Mouse (Mus musculus) hindbrain, postnatal 0 days (tissue): ENCODE measurements around the gene Svip. TPM values are rescaled to one million over a fixed set of nuclear protein-coding genes. Genes with fewer than 3 reads are reported as not detected.

Experiments used
- ATAC-seq: fragments of 200-750 bp; cut with Nextera tagmentation; 2 replicates; pipeline ENCODE4 v1.8.0; 2017; ENCODE audit warnings: mild to moderate bottlenecking, moderate TSS enrichment, moderate library complexity
- DNase-seq: peaks from one replicate; pipeline ENCODE4 v3.0.0-alpha.2; 2015; ENCODE audit warnings: low spot score
- H3K27ac ChIP-seq: fragments of 300-500 bp; sonication (generic); 2 replicates; pipeline ENCODE4 v1.5.1; 2014; ENCODE audit warnings: mild to moderate bottlenecking
- H3K27me3 ChIP-seq: fragments of 300-500 bp; sonication (generic); 2 replicates; pipeline ENCODE4 v1.6.1; 2014; ENCODE audit warnings: low read length, mixed read lengths; ENCODE audit not compliant: insufficient read depth
- H3K36me3 ChIP-seq: fragments of 300-500 bp; sonication (generic); 2 replicates; pipeline ENCODE4 v1.6.1; 2014; ENCODE audit warnings: low read length, mixed read lengths; ENCODE audit not compliant: insufficient read depth
- H3K4me1 ChIP-seq: fragments of 300-500 bp; sonication (generic); 2 replicates; pipeline ENCODE4 v1.6.1; 2014; ENCODE audit warnings: antibody characterized with exemption, low read length, mixed read lengths; ENCODE audit not compliant: insufficient read depth
- H3K4me2 ChIP-seq: fragments of 300-500 bp; sonication (generic); 2 replicates; pipeline ENCODE4 v1.6.1; 2014; ENCODE audit warnings: low read depth, mild to moderate bottlenecking, low read length, moderate library complexity, mixed read lengths
- H3K4me3 ChIP-seq: fragments of 300-500 bp; sonication (generic); 2 replicates; pipeline ENCODE4 v1.5.1; 2014; ENCODE audit warnings: low read length
- H3K9ac ChIP-seq: fragments of 300-500 bp; sonication (generic); replicated peaks from 2 replicates; pipeline ENCODE4 v1.6.1; 2014; ENCODE audit warnings: mild to moderate bottlenecking, low read length, moderate library complexity, mixed read lengths
- H3K9me3 ChIP-seq: fragments of 300-500 bp; sonication (generic); 2 replicates; pipeline ENCODE4 v1.6.1; 2016; ENCODE audit warnings: low read length, mixed read lengths
- CTCF ChIP-seq: IDR thresholded peaks from 2 replicates; pipeline ENCODE4 v1.5.1; 2016; ENCODE audit warnings: antibody characterized with exemption, control low read depth, low read depth
- WGBS: fragments of 180-500 bp; shearing (Covaris S2); extraction: QIAGEN DNeasy Blood & Tissue Kit; methylation state at CpG from one replicate; pipeline ENCODE4 v1.1.7; 2014; 5-methylcytosine and 5-hydroxymethylcytosine counted together
- polyA plus RNA-seq: library from polyadenylated mRNA; unstranded; fragments of >200 nt; fragmentation: Nextera tagmentation; extraction: Ambion mirVana; gene quantifications from 2 replicates; pipeline ENCODE4 v1.2.1, GENCODE M21; 2015
- total RNA-seq: library from RNA; depleted of rRNA; stranded (reverse); fragments of >200 nt; gene quantifications from 2 replicates; pipeline ENCODE4 v1.2.3, GENCODE M21; 2014

Svip gene
- total and polyA plus RNA-seq, 2 experiments from 2014 or later = 15.0 to 18.3 TPM

GRCm38 (mm10) chr7:52013457-52013856 is 7.6 kb upstream of the Svip start:
- ATAC-seq (no peak), DNase-seq (no peak)
- TF ChIP-seq CTCF = no peak
- 78% methylated on average over 7 of the region's 7 CpGs for WGBS
- Histone ChIP-seq H3K9ac (no peak overlapping the region), H3K4me1 (no peaks in the 10 kb centered on the region), H3K27me3 (0 out of 2 replicates have a peak, but pooled peaks cover 3% of the 10 kb centered on the region), H3K36me3 (no peaks in the 10 kb centered on the region), H3K9me3 (no peaks in the 10 kb centered on the region), H3K4me3 (no peak overlapping the region), H3K27ac (no peak overlapping the region), H3K4me2 (no peak overlapping the region)

GRCm38 (mm10) chr7:52007138-52007537 is 1.3 kb upstream of the Svip start:
- WGBS = 92% methylated on average over 2 of the region's 2 CpGs
- H3K9me3 ChIP-seq = no peaks in the 10 kb centered on the region
- H3K9ac ChIP-seq = no peak overlapping the region
- no peak for ATAC-seq
- 0 out of 2 replicates have a peak, but pooled peaks cover 3% of the 10 kb centered on the region for H3K27me3 ChIP-seq
- H3K27ac ChIP-seq = no peak overlapping the region
- no peaks in the 10 kb centered on the region for H3K4me1 ChIP-seq
- no peak overlapping the region for H3K4me3 ChIP-seq
- no peak for TF ChIP-seq CTCF
- no peak overlapping the region for H3K4me2 ChIP-seq
- H3K36me3 ChIP-seq = no peaks in the 10 kb centered on the region
- no peak for DNase-seq

GRCm38 (mm10) chr7:52006296-52006630 is 445 bp upstream of the Svip start:
- ATAC-seq = peak; percentile 86

GRCm38 (mm10) chr7:51991020-51991419 is 14.8 kb downstream of the Svip start:
- WGBS = 87% methylated on average over 3 of the region's 3 CpGs
- no peak overlapping the region for H3K27ac ChIP-seq
- H3K4me1 ChIP-seq = no peaks in the 10 kb centered on the region
- ATAC-seq = no peak
- no peaks in the 10 kb centered on the region for H3K9me3 ChIP-seq
- TF ChIP-seq CTCF = no peak
- H3K36me3 ChIP-seq = no peaks in the 10 kb centered on the region
- H3K27me3 ChIP-seq = no peaks in the 10 kb centered on the region
- H3K9ac ChIP-seq = no peak overlapping the region
- no peak for DNase-seq
- no peak overlapping the region for H3K4me3 ChIP-seq
- no peak overlapping the region for H3K4me2 ChIP-seq

More at GRCm38 (mm10) chr7:52006296-52006630, 445 bp upstream of the Svip start:
- 0 out of 2 replicates have a peak, but pooled peaks cover 3% of the 10 kb centered on the region for H3K27me3 ChIP-seq
- H3K4me1 ChIP-seq = no peaks in the 10 kb centered on the region
- H3K4me3 ChIP-seq = peak overlapping the region; percentile 65
- H3K36me3 ChIP-seq = no peaks in the 10 kb centered on the region
- peak overlapping the region; percentile 69; the same call in 1 of the 2 replicates for H3K9ac ChIP-seq
- DNase-seq = no peak
- 1% methylated on average over 9 of the region's 9 CpGs for whole genome bisulfite sequencing
- TF ChIP-seq CTCF = no peak
- H3K27ac ChIP-seq = peak overlapping the region; percentile 77; the same call in 1 of the 2 replicates
- no peaks in the 10 kb centered on the region for H3K9me3 ChIP-seq
- peak overlapping the region; percentile 57 for H3K4me2 ChIP-seq

- no peak for DNase-seq
Observed at GRCm38 (mm10) chr7:51986909-51987308, 18.9 kb downstream of the Svip start.

GRCm38 (mm10) chr7:51985763-51986162 is 20.1 kb downstream of the Svip start:
- no peak overlapping the region for H3K4me3 ChIP-seq
- ATAC-seq = no peak

More at GRCm38 (mm10) chr7:51986909-51987308, 18.9 kb downstream of the Svip start:
- no peak overlapping the region for H3K4me3 ChIP-seq
- no peak for ATAC-seq
- no peak overlapping the region for H3K4me2 ChIP-seq
- 72% methylated on average over 6 of the region's 6 CpGs for WGBS
- no peak overlapping the region for H3K27ac ChIP-seq
- H3K27me3 ChIP-seq = no peaks in the 10 kb centered on the region
- TF ChIP-seq CTCF = no peak
- no peaks in the 10 kb centered on the region for H3K4me1 ChIP-seq
- H3K9me3 ChIP-seq = no peaks in the 10 kb centered on the region
- no peaks in the 10 kb centered on the region for H3K36me3 ChIP-seq
- H3K9ac ChIP-seq = no peak overlapping the region

GRCm38 (mm10) chr7:51982303-51982702 is 23.5 kb downstream of the Svip start:
- DNase-seq (no peak), ATAC-seq (no peak)

More at GRCm38 (mm10) chr7:51985763-51986162, 20.1 kb downstream of the Svip start:
- TF ChIP-seq CTCF = no peak
- no peak overlapping the region for H3K27ac ChIP-seq
- H3K9ac ChIP-seq = no peak overlapping the region
- no peaks in the 10 kb centered on the region for H3K9me3 ChIP-seq
- no peaks in the 10 kb centered on the region for H3K4me1 ChIP-seq
- DNase-seq = no peak
- no peaks in the 10 kb centered on the region for H3K36me3 ChIP-seq
- H3K27me3 ChIP-seq = no peaks in the 10 kb centered on the region
- WGBS = 80% methylated on average over 6 of the region's 6 CpGs
- H3K4me2 ChIP-seq = no peak overlapping the region

More at GRCm38 (mm10) chr7:51982303-51982702, 23.5 kb downstream of the Svip start:
- Histone ChIP-seq H3K4me2 (no peak overlapping the region), H3K27ac (no peak overlapping the region), H3K27me3 (no peaks in the 10 kb centered on the region), H3K36me3 (no peaks in the 10 kb centered on the region), H3K4me3 (no peak overlapping the region), H3K9me3 (no peaks in the 10 kb centered on the region), H3K4me1 (no peaks in the 10 kb centered on the region), H3K9ac (no peak overlapping the region)
- 42% methylated on average over 1 of the region's 1 CpGs for WGBS
- no peak for TF ChIP-seq CTCF
